Mouse (Mus musculus) gastrocnemius, adult 2 months (tissue): Measurements from ENCODE around the gene Mief1. TPM values are rescaled to one million over a fixed set of nuclear protein-coding genes. Genes with fewer than 3 reads are reported as not detected.

Experiments
- DNase-seq: peaks from one replicate; pipeline ENCODE4 v3.0.0; 2022
- H3K27ac ChIP-seq: fragments of 200-600 bp; 2 replicates; pipeline ENCODE4 v1.8.1; 2022; ENCODE audit warnings: mild to moderate bottlenecking
- H3K4me3 ChIP-seq: fragments of 200-600 bp; 2 replicates; pipeline ENCODE4 v1.8.1; 2022; ENCODE audit warnings: mild to moderate bottlenecking, moderate library complexity
- CTCF ChIP-seq: fragments of 200-600 bp; IDR thresholded peaks from 2 replicates; pipeline ENCODE4 v1.8.1; 2022; ENCODE audit warnings: antibody characterized with exemption, mild to moderate bottlenecking, moderate library complexity
- intact Hi-C: fragments of 180-260 bp; cut with DNase I; formaldehyde crosslinking; loops from one replicate; pipeline ENCODE4 v1.15.1; 2025
- total RNA-seq, 2 experiments: library from RNA; stranded (reverse); gene quantifications; 2 replicates each; pipeline ENCODE4 v1.2.3; 2021

Gene Mief1
- total RNA-seq, 2 experiments from 2014 or later, result 20.6 to 24.6 TPM

- intact Hi-C loops, result no loop called here
- no peak for TF ChIP-seq CTCF
- no peak for DNase-seq
- H3K4me3 ChIP-seq, result no peak overlapping the region
- H3K27ac ChIP-seq, result no peak overlapping the region
These were observed 45.2 kb downstream of the Mief1 start for GRCm38 (mm10) chr15:80279053-80279452.

- no peak overlapping the region for H3K27ac ChIP-seq
- peak; percentile 70 for TF ChIP-seq CTCF
- no peak for DNase-seq
- no peak overlapping the region for H3K4me3 ChIP-seq
- intact Hi-C loops, result no loop called here
These were observed 46.8 kb downstream of the Mief1 start for GRCm38 (mm10) chr15:80280646-80281045.

- Histone ChIP-seq H3K4me3 (peak within 1 kb of the TSS; percentile 55), H3K27ac (no peak within 1 kb of the TSS)
- intact Hi-C loops, result no loop called here
- no peak for TF ChIP-seq CTCF
- no peak for DNase-seq
These were observed 53.1 kb downstream of the Mief1 start, which contains the start of gene Cacna1i for GRCm38 (mm10) chr15:80286851-80287415. Gene Cacna1i, plus strand, starts transcription at chr15:80287238.

- no peak for TF ChIP-seq CTCF
- Histone ChIP-seq H3K4me3 (peak overlapping the region; percentile 55), H3K27ac (no peak overlapping the region)
- no peak for DNase-seq
- intact Hi-C loops, result loop anchor here (2.0 kb wide), 1 partner anchor 407 kb away; no protein-coding TSS in a partner anchor
These were observed 54.2 kb downstream of the Mief1 start for GRCm38 (mm10) chr15:80288036-80288435.

- no peak overlapping the region for H3K4me3 ChIP-seq
- intact Hi-C loops, result loop anchor here (1.0 to 2.0 kb wide), 2 partner anchors 405 to 415 kb away; no protein-coding TSS in a partner anchor
- peak; percentile 71 for TF ChIP-seq CTCF
- H3K27ac ChIP-seq, result no peak overlapping the region
- peak; percentile 71 for DNase-seq
These were observed 55.6 kb downstream of the Mief1 start for GRCm38 (mm10) chr15:80289436-80289835.

- H3K4me3 ChIP-seq, result no peak overlapping the region
- TF ChIP-seq CTCF, result peak; percentile 19; the same call in 1 of the 2 replicates
- DNase-seq, result no peak
- intact Hi-C loops, result no loop called here
- H3K27ac ChIP-seq, result no peak overlapping the region
These were observed 63.3 kb downstream of the Mief1 start for GRCm38 (mm10) chr15:80297146-80297545.

Other genes with a start within 250 kb of the Mief1 start
- gene Pdgfb, start 219.0 kb upstream of the Mief1 start, total RNA-seq, result 10 to 100 TPM; 14.3 to 17.3 TPM
- 10 to 100 TPM; 46.1 to 46.4 TPM for gene Syngr1, start 142.7 kb upstream of the Mief1 start, total RNA-seq
- gene Rpl3, start 142.2 kb upstream of the Mief1 start, total RNA-seq, result 10 to 100 TPM; 38.6 to 51.4 TPM
- 10 to 100 TPM; 13.0 to 16.1 TPM for gene Tab1, start 100.9 kb upstream of the Mief1 start, total RNA-seq
- gene Mgat3, start 60.3 kb upstream of the Mief1 start, total RNA-seq, result under 1 TPM; 0.61 to 0.78 TPM
- 10 to 100 TPM; 10.3 to 12.7 TPM for gene AC140267.1, start 1.8 kb downstream of the Mief1 start, total RNA-seq
- gene Atf4, start 21.2 kb downstream of the Mief1 start, total RNA-seq, result 100 to 1,000 TPM; 146 to 171 TPM
- gene Rps19bp1, start 30.3 kb downstream of the Mief1 start, total RNA-seq, result 10 to 100 TPM; 11.3 to 16.0 TPM
- under 1 TPM; 0.28 to 0.46 TPM for gene Cacna1i, start 53.2 kb downstream of the Mief1 start, total RNA-seq